Mouse (Mus musculus) megakaryocyte, embryonic 14.5 days (primary cell): ENCODE measurements around the gene Prrxl1. TPM values are rescaled to one million over a fixed set of nuclear protein-coding genes. Genes with fewer than 3 reads are reported as not detected.

ENCODE experiments used
- H3K27me3 ChIP-seq: replicated peaks from 2 replicates; pipeline ENCODE3; 2012; ENCODE audit warnings: inconsistent platforms
- H3K36me3 ChIP-seq: replicated peaks from 2 replicates; pipeline ENCODE3; 2012; ENCODE audit warnings: low read length, inconsistent platforms, mixed read lengths
- H3K4me1 ChIP-seq: 2 replicates; pipeline ENCODE4 v1.6.1; 2012; ENCODE audit warnings: inconsistent platforms
- H3K4me3 ChIP-seq: replicated peaks from 2 replicates; pipeline ENCODE3; 2012; ENCODE audit warnings: moderate library complexity, mild to moderate bottlenecking, inconsistent platforms
- H3K9me3 ChIP-seq: 2 replicates; pipeline ENCODE4 v1.6.1; 2012; ENCODE audit warnings: inconsistent platforms
- FLI1 ChIP-seq: IDR thresholded peaks from 2 replicates; pipeline ENCODE4 v1.6.1; 2012; ENCODE audit warnings: low read length, inconsistent platforms, mixed read lengths
- GATA1 ChIP-seq: IDR thresholded peaks from 3 replicates; pipeline ENCODE4 v1.6.1; 2012; ENCODE audit warnings: mixed read lengths, low read length, inconsistent platforms, borderline replicate concordance
- polyA plus RNA-seq: library from polyadenylated mRNA; stranded (reverse); fragments of >175 nt; gene quantifications from 2 replicates; pipeline ENCODE4 v1.2.3, GENCODE M21; 2012; ENCODE audit warnings: low replicate concordance; ENCODE audit not compliant: insufficient read depth

The Prrxl1 gene
- polyA plus RNA-seq, 1 experiment, result 0.04 TPM

DNA sequence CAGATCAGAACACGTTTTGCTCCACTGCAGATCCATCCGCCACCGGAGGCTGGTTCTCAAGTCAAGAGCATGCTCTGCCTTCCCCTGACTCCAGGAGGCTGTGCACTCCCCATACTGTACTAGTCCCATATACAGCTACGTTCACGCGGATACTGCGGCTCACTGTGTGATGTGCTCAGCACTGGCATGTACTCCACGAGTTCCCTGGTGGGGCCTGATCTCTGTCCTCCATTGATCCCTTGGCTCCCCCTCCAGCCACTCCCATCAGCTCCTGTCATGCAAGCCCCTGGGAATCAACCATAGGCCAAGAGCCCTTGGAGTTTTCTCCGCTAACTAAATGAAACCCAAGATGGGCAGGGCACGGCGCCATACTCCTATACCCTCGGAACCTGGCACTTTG is 83.3 kb downstream of the Prrxl1 start:
- peaks cover 4% of the 10 kb centered on the region; the same call in 1 of the 2 replicates for H3K4me1 ChIP-seq
- TF ChIP-seq FLI1, result no peak
- no peak for TF ChIP-seq GATA1
- H3K36me3 ChIP-seq, result no peaks in the 10 kb centered on the region

GRCm38 (mm10) chr14:32683251-32683838 is 84.1 kb downstream of the Prrxl1 start:
- Histone ChIP-seq H3K27me3 (peaks cover 59% of the 10 kb centered on the region), H3K4me3 (no peak overlapping the region), H3K4me1 (peaks cover 4% of the 10 kb centered on the region; the same call in 1 of the 2 replicates), H3K36me3 (no peaks in the 10 kb centered on the region), H3K9me3 (no peaks in the 10 kb centered on the region)
- TF ChIP-seq GATA1, result no peak
- TF ChIP-seq FLI1, result no peak

More for the DNA sequence above, 83.3 kb downstream of the Prrxl1 start:
- no peak overlapping the region for H3K4me3 ChIP-seq
- H3K27me3 ChIP-seq, result peaks cover 65% of the 10 kb centered on the region
- H3K9me3 ChIP-seq, result no peaks in the 10 kb centered on the region

DNA sequence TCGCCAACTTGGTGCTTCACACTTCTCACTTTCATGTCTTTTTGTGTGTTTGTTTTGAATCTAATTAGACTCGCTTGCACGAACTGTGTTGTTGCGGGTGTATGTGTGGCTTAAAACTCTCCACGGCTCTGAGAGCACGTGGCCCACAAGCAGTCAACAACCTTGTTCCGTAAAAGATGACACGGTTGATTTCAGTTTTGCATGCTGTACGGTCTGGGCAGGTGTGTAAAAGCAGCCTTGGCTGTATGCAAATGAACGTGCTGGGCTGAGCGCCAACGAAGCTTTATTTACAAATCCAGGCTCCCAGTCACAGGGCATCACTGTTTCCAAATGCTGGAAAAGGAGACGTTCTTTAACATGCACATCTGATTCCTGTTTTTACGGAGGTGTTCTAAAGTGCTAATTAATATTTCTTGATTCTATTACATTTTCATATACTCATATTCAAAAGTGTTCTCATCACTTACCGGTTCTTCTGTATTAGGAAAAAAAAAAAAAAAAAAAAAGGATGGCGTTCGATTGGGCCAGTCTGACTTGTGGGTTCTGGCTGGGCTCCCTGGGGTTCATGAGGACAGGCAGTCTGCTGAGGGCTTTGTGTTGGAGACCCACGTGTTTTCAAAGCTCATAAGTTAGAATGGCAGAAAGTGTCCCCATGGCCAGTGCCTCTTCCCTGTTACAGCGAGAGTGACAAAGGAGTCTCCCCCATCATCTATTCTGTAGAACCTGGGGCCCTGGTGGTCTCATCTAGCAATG is 85.0 kb downstream of the Prrxl1 start:
- H3K4me1 ChIP-seq, result peaks cover 4% of the 10 kb centered on the region; the same call in 1 of the 2 replicates
- no peaks in the 10 kb centered on the region for H3K9me3 ChIP-seq
- TF ChIP-seq FLI1, result no peak
- TF ChIP-seq GATA1, result no peak

DNA sequence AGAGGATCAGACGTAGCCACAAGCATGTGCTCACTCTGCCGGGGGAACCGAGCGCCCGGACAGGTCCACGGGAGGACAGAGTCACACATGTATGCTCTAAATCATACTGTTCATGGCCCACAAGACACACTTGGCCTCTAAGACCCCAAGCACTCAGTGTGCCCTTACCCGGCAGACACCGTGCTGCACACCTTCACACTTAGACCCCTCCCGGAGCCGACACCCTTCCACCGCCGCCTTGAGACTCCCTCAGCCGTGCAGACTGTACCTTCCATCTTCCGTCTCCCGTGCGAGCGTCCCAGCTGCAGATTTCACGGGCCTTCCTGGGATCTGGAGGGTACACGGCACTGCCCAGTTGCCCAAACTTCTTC is 85.5 kb downstream of the Prrxl1 start:
- H3K4me1 ChIP-seq, result peaks cover 4% of the 10 kb centered on the region; the same call in 1 of the 2 replicates
- H3K4me3 ChIP-seq, result no peak overlapping the region
- TF ChIP-seq FLI1, result no peak
- TF ChIP-seq GATA1, result no peak
- H3K36me3 ChIP-seq, result no peaks in the 10 kb centered on the region
- no peaks in the 10 kb centered on the region for H3K9me3 ChIP-seq
- H3K27me3 ChIP-seq, result peaks cover 49% of the 10 kb centered on the region

More for the DNA sequence above, 85.0 kb downstream of the Prrxl1 start:
- Histone ChIP-seq H3K4me3 (no peak overlapping the region), H3K27me3 (peaks cover 54% of the 10 kb centered on the region), H3K36me3 (no peaks in the 10 kb centered on the region)

GRCm38 (mm10) chr14:32685124-32685826 is 86.1 kb downstream of the Prrxl1 start, which contains the start of gene 3425401B19Rik:
Gene 3425401B19Rik (minus strand): TSS chr14:32685293.
- Histone ChIP-seq H3K4me1 (peaks cover 4% of the 10 kb centered on the region; the same call in 1 of the 2 replicates), H3K36me3 (no peaks in the 10 kb centered on the region), H3K4me3 (no peak within 1 kb of the TSS), H3K9me3 (no peaks in the 10 kb centered on the region), H3K27me3 (peaks cover 45% of the 10 kb centered on the region)
- TF ChIP-seq FLI1, result no peak
- TF ChIP-seq GATA1, result no peak

DNA sequence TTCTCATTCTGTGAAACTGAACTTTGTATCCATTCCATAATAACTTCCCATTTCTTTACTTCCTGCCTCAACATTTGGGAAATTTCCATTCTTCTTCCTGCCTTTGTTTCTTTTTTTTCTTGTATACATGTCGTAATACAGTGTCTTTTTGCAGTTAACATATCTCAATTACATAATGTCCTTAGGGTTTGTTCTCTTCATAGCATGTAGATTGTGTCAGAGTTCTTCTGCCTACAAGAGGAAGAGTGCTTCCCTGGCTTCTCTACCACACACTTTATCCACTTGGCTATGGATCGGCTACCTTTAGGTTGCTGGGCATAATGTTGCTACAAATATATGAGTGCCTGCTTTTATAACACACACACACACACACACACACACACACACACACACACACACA is 96.7 kb downstream of the Prrxl1 start:
- Histone ChIP-seq H3K9me3 (no peaks in the 10 kb centered on the region), H3K4me1 (no peaks in the 10 kb centered on the region), H3K27me3 (peaks cover 40% of the 10 kb centered on the region), H3K4me3 (no peak overlapping the region), H3K36me3 (no peaks in the 10 kb centered on the region)
- TF ChIP-seq GATA1 (no peak), FLI1 (no peak)

- TF ChIP-seq GATA1 (no peak), FLI1 (no peak)
- no peaks in the 10 kb centered on the region for H3K36me3 ChIP-seq
- H3K4me1 ChIP-seq, result no peaks in the 10 kb centered on the region
Measured at GRCm38 (mm10) chr14:32696344-32696743, 97.1 kb downstream of the Prrxl1 start.

DNA sequence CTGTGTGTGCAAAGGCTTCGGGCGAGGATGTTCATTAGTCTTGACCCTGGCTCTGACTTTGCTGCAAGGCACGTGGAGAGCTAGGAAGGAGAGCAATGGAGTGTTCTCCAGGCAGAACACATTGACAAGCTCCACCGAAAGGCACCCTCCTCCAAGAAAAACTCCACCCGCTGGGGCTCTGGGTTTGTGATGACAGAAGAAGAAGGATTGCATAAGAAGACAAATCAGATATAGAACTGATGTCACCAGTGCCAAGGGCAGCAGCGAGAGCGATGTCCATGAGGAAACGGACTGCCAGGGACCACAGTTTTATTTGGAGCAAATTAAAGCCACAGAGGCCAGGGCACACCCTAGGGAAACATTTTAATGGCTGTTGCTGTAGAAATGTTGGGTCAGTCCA is 98.6 kb downstream of the Prrxl1 start:
- Histone ChIP-seq H3K4me1 (no peaks in the 10 kb centered on the region), H3K27me3 (peaks cover 51% of the 10 kb centered on the region), H3K9me3 (no peaks in the 10 kb centered on the region), H3K36me3 (no peaks in the 10 kb centered on the region), H3K4me3 (no peak overlapping the region)
- TF ChIP-seq GATA1 (no peak), FLI1 (no peak)

More at GRCm38 (mm10) chr14:32696344-32696743, 97.1 kb downstream of the Prrxl1 start:
- H3K27me3 ChIP-seq, result peaks cover 44% of the 10 kb centered on the region
- no peaks in the 10 kb centered on the region for H3K9me3 ChIP-seq
- no peak overlapping the region for H3K4me3 ChIP-seq

DNA sequence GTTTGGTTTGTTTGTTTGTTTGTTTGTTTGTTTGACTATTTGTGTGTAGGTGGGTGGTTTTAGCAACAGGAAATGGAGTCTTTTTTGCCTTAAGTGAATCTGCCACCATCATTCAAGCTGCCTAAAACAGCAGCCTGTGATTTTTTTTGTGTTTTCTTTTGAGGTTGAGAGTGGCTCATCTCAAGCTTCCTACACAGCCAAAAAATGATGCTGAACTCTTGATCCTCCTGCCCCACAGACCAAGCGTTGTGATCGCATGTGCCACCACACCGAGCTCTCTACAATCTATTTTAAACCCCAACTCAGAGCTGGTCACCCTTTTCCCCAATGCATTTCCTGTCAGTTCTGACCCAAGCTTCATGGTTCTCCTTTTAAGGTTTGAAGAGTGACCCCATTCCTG is 99.3 kb downstream of the Prrxl1 start:
- H3K4me3 ChIP-seq, result no peak overlapping the region
- TF ChIP-seq FLI1 (no peak), GATA1 (no peak)
- H3K27me3 ChIP-seq, result peaks cover 49% of the 10 kb centered on the region
- H3K36me3 ChIP-seq, result no peaks in the 10 kb centered on the region
- H3K4me1 ChIP-seq, result no peaks in the 10 kb centered on the region
- H3K9me3 ChIP-seq, result no peaks in the 10 kb centered on the region

Other genes starting within 250 kb of the Prrxl1 start
- not detected in 2 replicates for gene 1700024G13Rik, start 211.0 kb upstream of the Prrxl1 start, polyA plus RNA-seq
- not detected in 2 replicates for gene Slc18a3, start 134.6 kb upstream of the Prrxl1 start, polyA plus RNA-seq
- not detected in 2 replicates for gene Chat, start 133.4 kb upstream of the Prrxl1 start, polyA plus RNA-seq
- 1.0 and 1.5 TPM in 2 replicates for gene Ercc6, start 85.9 kb upstream of the Prrxl1 start, polyA plus RNA-seq
- gene 3425401B19Rik, start 85.9 kb downstream of the Prrxl1 start, polyA plus RNA-seq, result not detected in 2 replicates
- 1.7 TPM in 1 of 2 replicates, not detected in the other for gene Tmem273, start 186.6 kb downstream of the Prrxl1 start, polyA plus RNA-seq
- not detected in 2 replicates for gene Fam170b, start 234.6 kb downstream of the Prrxl1 start, polyA plus RNA-seq